Mouse (Mus musculus) leukemia stem cell, adult 10-12 weeks (primary cell): ENCODE measurements around the gene Gm527. TPM values are rescaled to one million over a fixed set of nuclear protein-coding genes. Genes with fewer than 3 reads are reported as not detected.

Source experiments
- polyA plus RNA-seq: library from polyadenylated mRNA; stranded (reverse); fragments of >175 nt; gene quantifications from 2 replicates; pipeline ENCODE4 v1.2.3, GENCODE M21; 2012; ENCODE audit warnings: low replicate concordance

The Gm527 gene
- polyA plus RNA-seq, result 0.58 and 0.88 TPM in 2 replicates

DNA sequence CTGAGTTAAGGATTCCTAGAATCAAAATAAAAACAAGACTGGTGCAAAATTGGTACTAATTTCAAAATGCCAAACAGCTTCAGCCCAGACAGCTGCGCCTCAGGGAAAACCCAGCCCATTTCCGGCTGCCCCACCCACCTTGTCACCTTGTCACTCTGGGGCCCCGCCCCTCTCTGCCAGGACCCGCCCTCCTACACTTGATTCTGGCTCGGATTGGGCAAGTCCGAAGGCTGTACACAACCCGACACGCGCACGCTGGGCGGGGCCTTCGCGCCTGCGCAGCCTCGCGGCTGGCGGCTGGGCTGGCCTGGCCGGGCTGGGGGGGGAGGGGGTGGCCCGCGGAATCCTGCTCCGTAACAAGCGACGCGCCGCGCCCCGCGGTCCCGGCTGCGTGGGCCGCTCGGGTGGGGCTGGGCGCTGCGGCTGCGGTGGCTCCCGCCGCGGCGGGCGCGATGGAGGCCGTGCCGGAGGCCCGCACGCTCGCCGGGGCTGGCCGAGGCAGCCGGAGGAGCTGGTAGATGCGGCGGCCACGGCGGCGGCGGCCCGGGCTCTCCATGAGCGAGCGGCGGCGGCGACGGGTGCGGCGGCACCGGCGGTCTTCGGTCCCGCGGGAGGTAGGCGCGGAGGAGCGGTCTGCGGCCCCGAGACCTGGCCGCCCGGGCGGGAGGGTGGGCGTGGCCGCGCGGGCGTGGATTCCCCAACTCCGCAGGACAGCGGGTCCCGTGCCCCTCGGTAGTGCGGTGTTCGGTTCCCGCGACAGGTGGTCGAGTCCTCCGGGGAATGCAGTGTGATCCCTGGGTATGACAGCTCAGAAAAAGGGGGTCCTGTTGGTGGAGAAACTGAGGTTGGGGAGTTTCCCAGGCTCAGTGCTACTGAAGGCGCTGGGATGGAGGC, at the start of gene Gm527:
TSS of gene Gm527 (plus strand) at position 329 of the 894 bp plus-strand sequence.

DNA sequence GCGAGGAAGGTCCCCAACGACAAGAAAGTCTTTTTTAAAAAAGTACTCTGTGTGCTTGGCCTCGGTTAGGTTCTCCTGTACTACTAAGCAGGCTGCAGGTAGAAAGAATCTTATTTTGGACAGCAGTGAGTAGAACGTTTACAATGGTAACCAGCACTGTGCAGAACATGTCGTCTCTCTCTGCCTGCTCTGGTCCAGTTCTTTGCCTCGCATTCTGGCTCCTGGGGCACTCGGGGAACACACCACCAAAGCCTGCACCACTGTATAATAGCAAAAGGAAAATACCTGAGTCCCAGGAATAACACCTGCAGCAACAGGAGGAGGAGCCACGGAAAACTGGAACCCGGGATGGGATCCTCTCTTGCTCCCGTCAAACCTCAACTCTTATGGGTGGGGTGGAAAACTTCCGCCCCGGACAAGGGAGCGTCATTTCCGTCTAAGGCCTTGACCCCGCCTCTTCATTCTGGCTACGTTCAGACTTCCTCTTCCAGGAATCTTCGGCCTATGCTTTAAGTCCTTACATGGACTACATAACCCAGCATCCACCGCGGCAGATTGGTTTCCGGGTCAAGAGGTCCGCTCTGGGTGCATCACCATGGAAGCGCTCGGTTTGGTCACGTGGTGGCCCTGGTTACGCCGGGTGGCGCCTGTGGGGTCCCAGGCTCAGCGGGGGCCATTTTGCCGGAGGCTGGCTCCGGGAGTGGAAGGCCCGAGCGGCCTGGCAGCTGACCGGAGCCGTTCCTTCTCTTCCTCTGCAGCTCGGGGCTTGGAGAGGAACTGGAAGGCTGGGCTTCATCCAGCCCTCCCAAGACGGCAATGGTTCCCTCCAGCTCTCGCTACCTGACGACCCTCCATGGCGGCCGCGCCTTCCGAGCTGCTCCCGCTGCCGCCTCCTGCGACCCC, 47.7 kb downstream of the Gm527 start, which contains the start of the genes Klhl28 and Togaram1:
TSS of gene Klhl28 (minus strand) at position 411 of the 903 bp plus-strand sequence.
TSS of gene Togaram1 (plus strand) at position 681 of the 903 bp plus-strand sequence.

Other genes with a start within 250 kb of the Gm527 start
- 0.29 and 1.9 TPM in 2 replicates for gene Klhl28, start 47.6 kb downstream of the Gm527 start, polyA plus RNA-seq
- gene Togaram1, start 47.9 kb downstream of the Gm527 start, polyA plus RNA-seq, result 4.8 and 8.4 TPM in 2 replicates
- gene Prpf39, start 118.4 kb downstream of the Gm527 start, polyA plus RNA-seq, result 4.3 and 5.9 TPM in 2 replicates
- gene Fkbp3, start 156.1 kb downstream of the Gm527 start, polyA plus RNA-seq, result 10.2 and 44.3 TPM in 2 replicates
- 6.1 and 9.4 TPM in 2 replicates for gene Fancm, start 157.7 kb downstream of the Gm527 start, polyA plus RNA-seq